Comparison of ENCODE assay signal across 7 mouse cellular contexts in genomic region chr8:125253505-125254180, GRCm38 (mm10).
A peak's percentile ranks its signal among the peaks of the same experiment; 100 is the strongest.
DNase-seq lines count a peak whose midpoint lies in the region; ATAC-seq and TF ChIP-seq lines count a peak whose summit lies in the region.

No protein-coding gene starts in this region.

- peak overlapping the region; percentile 73 for H3K4me2 ChIP-seq in forebrain, embryonic 11.5 days (ENCODE audit: low read depth, low read length, severe bottlenecking)
- H3K4me2 ChIP-seq in midbrain, postnatal 0 days (ENCODE audit: low read depth, low read length, poor library complexity, severe bottlenecking), result peak overlapping the region; percentile 66

- H3K27ac ChIP-seq in forebrain, embryonic 11.5 days (ENCODE audit: low read depth, low read length), result peak overlapping the region; percentile 85; the same call in 1 of the 2 replicates
- peak overlapping the region; percentile 95 for H3K27ac ChIP-seq in midbrain, postnatal 0 days (ENCODE audit: low read depth, low read length)

- peaks cover 4% of the 10 kb centered on the region; the same call in 1 of the 2 replicates for H3K4me1 ChIP-seq in forebrain, embryonic 11.5 days (replicated peaks; ENCODE audit: control insufficient read depth, insufficient read depth, low read length)
- peaks cover 10% of the 10 kb centered on the region for H3K4me1 ChIP-seq in midbrain, postnatal 0 days (ENCODE audit: insufficient read depth, low read length)

- H3K9ac ChIP-seq in forebrain, embryonic 11.5 days (ENCODE audit: low read length), result peak overlapping the region; percentile 58
- peak overlapping the region; percentile 69 for H3K9ac ChIP-seq in midbrain, postnatal 0 days (replicated peaks; ENCODE audit: low read length, poor library complexity, severe bottlenecking)

- H3K9me3 ChIP-seq in forebrain, embryonic 11.5 days (ENCODE audit: control insufficient read depth, low read length), result no peaks in the 10 kb centered on the region
- no peaks in the 10 kb centered on the region for H3K9me3 ChIP-seq in midbrain, postnatal 0 days (ENCODE audit: low read length)

- DNase-seq in A20 (ENCODE audit: low read depth, low spot score) (peak; percentile 7), liver (peak; percentile 24)
- DNase-seq in CD4-positive helper T cell, adult 2 months (ENCODE audit: low read depth, low spot score), result peak; percentile 55
- DNase-seq in forebrain, embryonic 11.5 days (ENCODE audit: low spot score), result no peak
- no peak for DNase-seq in midbrain, postnatal 0 days (ENCODE audit: low spot score)
- no peak for DNase-seq in urinary bladder, postnatal 14 days (ENCODE audit: low spot score)
- no peak for DNase-seq in adrenal gland, adult (ENCODE audit: inconsistent age in 2 of 2, low spot score in 1 of 2)

- H3K27me3 ChIP-seq in forebrain, embryonic 11.5 days (ENCODE audit: control insufficient read depth, insufficient read depth, low read length), result no peaks in the 10 kb centered on the region
- H3K27me3 ChIP-seq in midbrain, postnatal 0 days (ENCODE audit: insufficient read depth, low read length), result no peaks in the 10 kb centered on the region

- TF ChIP-seq CTCF in midbrain, postnatal 0 days (IDR thresholded peaks at IDR 0.05), result no peak

- no peaks in the 10 kb centered on the region for H3K36me3 ChIP-seq in forebrain, embryonic 11.5 days (ENCODE audit: control insufficient read depth, insufficient read depth, low read length)
- H3K36me3 ChIP-seq in midbrain, postnatal 0 days (ENCODE audit: insufficient read depth, low read length), result no peaks in the 10 kb centered on the region

- H3K4me3 ChIP-seq in forebrain, embryonic 11.5 days (ENCODE audit: low read depth, low read length), result peak overlapping the region; percentile 31
- H3K4me3 ChIP-seq in midbrain, postnatal 0 days (ENCODE audit: low read depth, low read length), result peak overlapping the region; percentile 32

- peak; percentile 63 for ATAC-seq in forebrain, embryonic 11.5 days (replicated peaks; ENCODE audit: low FRiP score)
- ATAC-seq in midbrain, postnatal 0 days (ENCODE audit: low FRiP score), result peak; percentile 15

- 26% methylated on average over 10 of the region's 10 CpGs for WGBS in forebrain, embryonic 11.5 days
- 20% methylated on average over 10 of the region's 10 CpGs for WGBS in midbrain, postnatal 0 days

Comparison
In these comparisons a context has a peak if more than half of its experiments do, and no peak if none do; other contexts are left out.
1. DNase-seq: peak in A20 (single experiment), CD4-positive helper T cell, adult 2 months (single experiment) and liver (single experiment); none in forebrain, embryonic 11.5 days (single experiment), midbrain, postnatal 0 days (single experiment), urinary bladder, postnatal 14 days (single experiment) and adrenal gland, adult (0 of 2).